Mouse (Mus musculus): ENCODE measurements around the gene Tex14. TPM values are rescaled to one million over a fixed set of nuclear protein-coding genes. Genes with fewer than 3 reads are reported as not detected.
"Not testable (repeated sequence)": the region's sequence is repeated elsewhere in the genome, so short reads cannot be mapped to it uniquely, and the experiment has no call there.

Gene Tex14
- polyA plus RNA-seq, 1 experiment from 2014 or later = 0.36 TPM

DNA sequence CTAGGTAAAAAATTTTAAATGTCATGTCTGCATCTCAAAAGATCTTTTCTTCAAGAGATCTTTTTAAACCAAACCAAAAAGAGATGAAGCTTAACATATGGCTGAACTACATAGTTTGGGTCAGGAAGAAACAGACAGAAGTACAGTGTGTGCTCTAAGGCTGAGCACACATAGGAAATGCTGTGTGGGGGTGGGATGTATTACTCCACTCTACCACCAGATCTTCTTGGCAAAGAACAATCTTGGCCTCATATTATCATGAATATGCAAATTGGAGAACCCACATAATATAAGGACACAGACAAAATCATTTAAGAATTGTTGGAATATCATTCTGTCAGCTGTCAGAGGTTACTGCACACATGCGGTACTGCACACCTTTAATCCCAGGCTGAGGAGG lies 19.2 kb upstream of the Tex14 start:
- H3K27me3 ChIP-seq (ENCODE audit: control insufficient read depth, insufficient read depth, low read length) = no peaks in the 10 kb centered on the region
- no peak overlapping the region for H3K4me2 ChIP-seq (ENCODE audit: low read depth, low read length)
- H3K36me3 ChIP-seq (ENCODE audit: control insufficient read depth, insufficient read depth, low read length) = no peaks in the 10 kb centered on the region
- H3K4me1 ChIP-seq (ENCODE audit: control insufficient read depth, insufficient read depth, low read length) = no peaks in the 10 kb centered on the region
- WGBS = 93% methylated on average over 1 of the region's 1 CpGs
- no peak overlapping the region for H3K9ac ChIP-seq (ENCODE audit: low read length)
- no peak overlapping the region for H3K27ac ChIP-seq (ENCODE audit: low read length)
- no peak overlapping the region for H3K4me3 ChIP-seq (replicated peaks; ENCODE audit: low read length)
- no peak for ATAC-seq (ENCODE audit: insufficient read depth, low FRiP score)
- no peaks in the 10 kb centered on the region for H3K9me3 ChIP-seq (replicated peaks; ENCODE audit: control insufficient read depth, low read length)

DNA sequence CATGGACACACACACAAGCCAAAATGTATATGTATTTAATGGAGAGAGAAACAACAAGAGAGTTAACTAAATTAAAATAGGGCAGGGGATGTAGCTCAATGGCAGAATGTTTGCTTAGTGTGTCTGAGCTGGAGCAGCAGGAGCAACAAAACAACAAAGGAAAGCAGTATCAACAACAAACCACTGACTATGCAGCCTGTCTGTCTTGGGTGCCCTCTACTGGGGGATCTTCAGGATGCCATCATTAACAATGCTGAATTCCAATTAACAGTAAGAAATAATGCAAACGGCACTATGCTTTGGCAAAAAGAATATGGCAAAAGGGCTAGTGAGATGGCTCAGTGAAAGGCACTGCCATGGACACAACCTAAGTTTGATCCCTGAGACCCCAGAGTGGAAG lies 11.0 kb upstream of the Tex14 start:
- Histone ChIP-seq H3K9ac (ENCODE audit: low read length) (no peak overlapping the region), H3K4me3 (replicated peaks; ENCODE audit: low read length) (no peak overlapping the region), H3K4me1 (ENCODE audit: control insufficient read depth, insufficient read depth, low read length) (no peaks in the 10 kb centered on the region), H3K4me2 (ENCODE audit: low read depth, low read length) (no peak overlapping the region), H3K36me3 (ENCODE audit: control insufficient read depth, insufficient read depth, low read length) (no peaks in the 10 kb centered on the region), H3K27ac (ENCODE audit: low read length) (no peak overlapping the region), H3K9me3 (replicated peaks; ENCODE audit: control insufficient read depth, low read length) (no peaks in the 10 kb centered on the region), H3K27me3 (ENCODE audit: control insufficient read depth, insufficient read depth, low read length) (no peaks in the 10 kb centered on the region)
- WGBS = 50% methylated on average over 1 of the region's 1 CpGs
- no peak for ATAC-seq (ENCODE audit: insufficient read depth, low FRiP score)

DNA sequence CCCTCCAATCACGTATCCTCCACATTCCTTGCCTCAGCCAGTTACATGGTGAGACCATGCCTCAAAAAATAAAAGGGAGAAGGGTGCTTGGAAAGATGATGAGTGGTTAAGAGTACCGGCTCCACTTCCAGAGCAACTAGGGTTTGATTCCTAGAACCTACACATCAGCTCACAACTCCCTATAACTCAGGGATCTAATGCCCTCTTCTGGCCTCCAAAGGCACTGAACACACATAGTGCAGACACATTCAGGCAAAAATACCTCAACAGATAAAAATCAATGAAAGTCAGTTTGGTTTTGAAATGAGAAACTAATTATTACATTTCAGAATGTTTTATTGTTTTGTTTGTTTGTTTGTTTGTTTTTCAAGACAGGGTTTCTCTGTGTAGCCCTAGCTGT lies 6.5 kb upstream of the Tex14 start:
- Histone ChIP-seq H3K4me1 (ENCODE audit: control insufficient read depth, insufficient read depth, low read length) (no peaks in the 10 kb centered on the region), H3K36me3 (ENCODE audit: control insufficient read depth, insufficient read depth, low read length) (no peaks in the 10 kb centered on the region), H3K4me3 (replicated peaks; ENCODE audit: low read length) (no peak overlapping the region), H3K27me3 (ENCODE audit: control insufficient read depth, insufficient read depth, low read length) (no peaks in the 10 kb centered on the region), H3K9ac (ENCODE audit: low read length) (no peak overlapping the region), H3K4me2 (ENCODE audit: low read depth, low read length) (no peak overlapping the region), H3K27ac (ENCODE audit: low read length) (no peak overlapping the region), H3K9me3 (replicated peaks; ENCODE audit: control insufficient read depth, low read length) (no peaks in the 10 kb centered on the region)
- WGBS = 91% methylated on average over 2 of the region's 2 CpGs
- ATAC-seq (ENCODE audit: insufficient read depth, low FRiP score) = no peak

DNA sequence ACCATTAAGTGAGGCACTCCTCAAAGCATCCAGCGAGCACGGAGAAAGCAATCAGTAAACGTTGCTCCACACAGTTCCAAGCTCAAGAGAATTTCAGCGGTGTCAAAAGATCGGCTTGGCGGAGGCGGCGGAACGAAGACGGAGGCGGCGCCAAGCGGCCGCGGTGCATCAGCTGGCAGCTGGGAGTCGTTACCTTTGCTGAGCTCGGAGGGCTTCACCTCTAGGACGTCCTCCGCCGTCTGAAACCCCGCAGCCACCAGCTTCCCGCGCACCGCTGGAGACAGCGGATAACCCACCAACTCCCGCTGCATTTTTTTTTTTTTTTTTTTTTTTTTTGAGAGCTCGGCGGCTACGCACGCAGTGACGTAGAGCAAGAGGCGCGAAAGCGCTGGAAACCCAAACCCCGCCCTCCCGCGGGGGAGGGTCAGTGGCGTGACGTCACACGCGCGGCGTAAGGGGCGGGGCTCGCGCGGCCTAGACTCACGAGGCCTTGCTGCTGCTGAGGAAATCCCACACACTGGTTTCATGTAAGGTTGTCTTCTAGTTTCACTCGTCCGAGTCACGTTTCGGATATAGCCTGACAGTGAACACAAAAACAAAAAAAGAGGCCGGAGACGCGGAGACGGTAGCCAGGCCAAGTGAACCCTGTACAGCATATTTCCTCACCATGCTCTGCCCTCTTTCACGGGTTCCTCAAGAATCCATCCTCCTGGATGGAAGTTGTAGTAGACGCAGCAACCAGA lies 583 bp upstream of the Tex14 start:
- 2% methylated on average over 55 of the region's 58 CpGs for WGBS
- Histone ChIP-seq H3K9me3 (replicated peaks; ENCODE audit: control insufficient read depth, low read length) (no peaks in the 10 kb centered on the region), H3K27ac (ENCODE audit: low read length) (peak overlapping the region; percentile 95), H3K4me1 (ENCODE audit: control insufficient read depth, insufficient read depth, low read length) (peaks cover 6% of the 10 kb centered on the region), H3K36me3 (ENCODE audit: control insufficient read depth, insufficient read depth, low read length) (no peaks in the 10 kb centered on the region), H3K27me3 (ENCODE audit: control insufficient read depth, insufficient read depth, low read length) (no peaks in the 10 kb centered on the region), H3K9ac (ENCODE audit: low read length) (peak overlapping the region; percentile 79), H3K4me2 (ENCODE audit: low read depth, low read length) (peak overlapping the region; percentile 62), H3K4me3 (replicated peaks; ENCODE audit: low read length) (peak overlapping the region; percentile 71)
- ATAC-seq (ENCODE audit: insufficient read depth, low FRiP score) = peak; percentile 95

DNA sequence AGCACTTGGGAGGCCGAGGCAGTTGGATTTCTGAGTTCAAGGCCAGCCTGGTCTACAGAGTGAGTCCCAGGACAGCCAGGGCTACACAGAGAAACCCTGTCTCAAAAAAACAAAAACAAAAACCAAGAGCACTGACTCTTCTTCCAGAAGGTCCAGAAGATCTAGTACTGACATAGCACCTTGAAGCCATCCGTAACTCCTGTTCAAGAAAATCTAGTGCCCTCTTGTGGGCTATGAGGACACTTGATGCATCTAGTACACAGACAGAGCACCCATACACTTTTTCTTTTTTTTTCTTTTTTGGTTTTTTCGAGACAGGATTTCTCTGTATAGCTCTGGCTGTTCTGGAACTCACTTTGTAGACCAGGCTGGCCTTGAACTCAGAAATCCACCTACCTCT lies 8.5 kb downstream of the Tex14 start:
- WGBS = 61% methylated on average over 3 of the region's 3 CpGs

DNA sequence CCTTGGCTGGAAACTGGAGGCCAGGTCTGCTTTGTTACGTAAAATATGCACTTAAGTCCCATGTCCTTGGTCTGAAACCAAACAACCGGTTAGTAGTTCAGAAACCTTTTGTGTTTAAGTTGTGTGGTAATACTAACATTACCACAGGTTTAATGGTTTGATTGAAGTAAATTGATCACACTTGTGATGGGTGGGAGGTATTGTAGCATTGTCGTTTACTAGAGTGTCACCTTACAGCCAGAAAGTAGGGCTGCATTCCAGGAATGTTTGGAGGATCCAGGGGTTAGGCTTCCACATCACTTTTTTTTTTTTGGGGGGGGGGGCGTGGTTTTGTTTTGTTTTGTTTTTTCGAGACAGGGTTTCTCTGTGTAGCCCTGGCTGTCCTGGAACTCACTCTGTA lies 11.3 kb downstream of the Tex14 start:
- 41% methylated on average over 5 of the region's 5 CpGs for WGBS
- ATAC-seq (ENCODE audit: insufficient read depth, low FRiP score) = no peak
- Histone ChIP-seq H3K27me3 (ENCODE audit: control insufficient read depth, insufficient read depth, low read length) (no peaks in the 10 kb centered on the region), H3K9me3 (replicated peaks; ENCODE audit: control insufficient read depth, low read length) (no peaks in the 10 kb centered on the region), H3K4me3 (replicated peaks; ENCODE audit: low read length) (no peak overlapping the region), H3K36me3 (ENCODE audit: control insufficient read depth, insufficient read depth, low read length) (no peaks in the 10 kb centered on the region), H3K9ac (ENCODE audit: low read length) (no peak overlapping the region), H3K4me1 (ENCODE audit: control insufficient read depth, insufficient read depth, low read length) (no peaks in the 10 kb centered on the region), H3K4me2 (ENCODE audit: low read depth, low read length) (no peak overlapping the region), H3K27ac (ENCODE audit: low read length) (no peak overlapping the region)

More for the DNA sequence above, 8.5 kb downstream of the Tex14 start:
- H3K4me1 ChIP-seq (ENCODE audit: control insufficient read depth, insufficient read depth, low read length); H3K27ac ChIP-seq (ENCODE audit: low read length); H3K4me3 ChIP-seq (replicated peaks; ENCODE audit: low read length); H3K27me3 ChIP-seq (ENCODE audit: control insufficient read depth, insufficient read depth, low read length); H3K36me3 ChIP-seq (ENCODE audit: control insufficient read depth, insufficient read depth, low read length); ATAC-seq (ENCODE audit: insufficient read depth, low FRiP score); H3K9ac ChIP-seq (ENCODE audit: low read length); H3K9me3 ChIP-seq (replicated peaks; ENCODE audit: control insufficient read depth, low read length); H3K4me2 ChIP-seq (ENCODE audit: low read depth, low read length): not testable (repeated sequence)

DNA sequence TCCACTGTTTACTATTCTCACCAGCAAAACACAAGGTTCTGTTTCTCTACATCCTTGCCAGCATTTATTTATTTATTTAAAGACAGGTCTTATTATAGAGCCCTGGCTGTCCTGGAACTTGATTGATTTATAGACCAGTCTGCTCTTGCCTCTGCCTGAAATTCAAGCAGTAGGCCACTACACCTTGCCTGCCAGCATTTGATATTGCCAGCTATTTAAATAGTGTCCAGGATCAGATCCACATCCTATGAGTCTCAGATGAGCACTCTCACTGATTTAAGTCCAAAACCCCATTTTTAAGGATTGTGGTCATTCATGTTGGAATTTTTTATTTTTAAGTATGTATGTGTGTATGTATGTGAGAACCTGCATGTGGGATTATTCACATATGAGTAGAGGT lies 16.0 kb downstream of the Tex14 start:
- H3K4me3 ChIP-seq (replicated peaks; ENCODE audit: low read length) = no peak overlapping the region
- no peak for ATAC-seq (ENCODE audit: insufficient read depth, low FRiP score)
- no peak overlapping the region for H3K9ac ChIP-seq (ENCODE audit: low read length)
- no peaks in the 10 kb centered on the region for H3K27me3 ChIP-seq (ENCODE audit: control insufficient read depth, insufficient read depth, low read length)
- no peak overlapping the region for H3K27ac ChIP-seq (ENCODE audit: low read length)
- H3K4me1 ChIP-seq (ENCODE audit: control insufficient read depth, insufficient read depth, low read length) = no peaks in the 10 kb centered on the region
- H3K9me3 ChIP-seq (replicated peaks; ENCODE audit: control insufficient read depth, low read length) = no peaks in the 10 kb centered on the region
- H3K4me2 ChIP-seq (ENCODE audit: low read depth, low read length) = no peak overlapping the region
- H3K36me3 ChIP-seq (ENCODE audit: control insufficient read depth, insufficient read depth, low read length) = no peaks in the 10 kb centered on the region

DNA sequence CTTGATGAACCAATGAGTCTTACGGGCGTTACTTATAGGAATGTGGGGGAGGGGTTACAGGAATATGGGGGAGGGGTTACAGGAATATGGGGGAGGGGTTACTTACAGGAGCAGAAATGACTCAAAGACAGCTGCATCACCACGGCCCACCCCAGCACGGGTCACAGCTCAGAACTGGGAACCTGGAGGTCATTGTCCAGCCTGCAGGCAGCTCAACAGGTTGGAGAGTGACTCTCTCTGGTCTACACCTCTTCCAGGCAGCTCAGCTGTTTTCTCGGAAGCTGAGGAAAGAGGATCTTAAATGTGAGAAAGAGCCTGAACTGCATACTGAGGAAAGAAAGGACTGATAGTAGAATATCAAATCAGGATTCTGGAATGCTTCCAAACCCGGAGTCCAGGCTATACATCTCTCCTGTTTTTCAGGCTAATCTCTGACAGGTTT lies 16.9 kb downstream of the Tex14 start:
- Histone ChIP-seq H3K27me3 (ENCODE audit: control insufficient read depth, insufficient read depth, low read length) (no peaks in the 10 kb centered on the region), H3K4me1 (ENCODE audit: control insufficient read depth, insufficient read depth, low read length) (no peaks in the 10 kb centered on the region), H3K4me3 (replicated peaks; ENCODE audit: low read length) (peak overlapping the region; percentile 50), H3K9ac (ENCODE audit: low read length) (peak overlapping the region; percentile 70), H3K9me3 (replicated peaks; ENCODE audit: control insufficient read depth, low read length) (no peaks in the 10 kb centered on the region), H3K36me3 (ENCODE audit: control insufficient read depth, insufficient read depth, low read length) (no peaks in the 10 kb centered on the region), H3K4me2 (ENCODE audit: low read depth, low read length) (peak overlapping the region; percentile 75), H3K27ac (ENCODE audit: low read length) (peak overlapping the region; percentile 77)
- 4% methylated on average over 6 of the region's 6 CpGs for WGBS
- ATAC-seq (ENCODE audit: insufficient read depth, low FRiP score) = no peak

DNA sequence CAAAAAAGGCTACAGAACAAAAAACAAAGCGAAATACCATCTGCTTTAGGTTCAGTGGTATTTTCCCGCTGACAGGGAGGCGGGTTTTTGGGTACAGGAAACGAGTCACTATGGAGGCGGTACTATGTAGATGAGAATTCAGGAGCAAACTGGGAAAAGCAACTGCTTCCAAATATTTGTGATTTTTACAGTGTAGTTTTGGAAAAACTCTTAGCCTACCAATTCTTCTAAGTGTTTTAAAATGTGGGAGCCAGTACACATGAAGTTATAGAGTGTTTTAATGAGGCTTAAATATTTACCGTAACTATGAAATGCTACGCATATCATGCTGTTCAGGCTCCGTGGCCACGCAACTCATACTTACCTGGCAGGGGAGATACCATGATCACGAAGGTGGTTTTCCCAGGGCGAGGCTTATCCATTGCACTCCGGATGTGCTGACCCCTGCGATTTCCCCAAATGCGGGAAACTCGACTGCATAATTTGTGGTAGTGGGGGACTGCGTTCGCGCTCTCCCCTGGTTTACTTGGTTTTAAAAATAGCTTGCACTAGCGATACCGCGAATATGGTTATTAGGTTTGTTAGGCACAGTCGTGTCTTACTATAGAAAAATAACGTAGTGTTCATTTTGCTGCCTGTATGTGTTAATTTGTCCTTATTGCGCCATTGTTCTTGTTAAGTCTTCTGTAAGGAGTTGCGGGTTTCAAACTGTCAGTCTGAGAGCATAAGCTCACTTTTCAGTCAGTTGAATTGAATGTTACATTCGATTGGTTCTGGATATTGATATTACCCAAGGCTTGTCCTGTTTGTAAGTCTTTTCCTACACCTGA lies 17.9 kb downstream of the Tex14 start:
- WGBS = under 1% methylated on average over 26 of the region's 26 CpGs

More for the DNA sequence above, 17.9 kb downstream of the Tex14 start:
- H3K27ac ChIP-seq (ENCODE audit: low read length) = peak overlapping the region; percentile 77
- peak overlapping the region; percentile 70 for H3K9ac ChIP-seq (ENCODE audit: low read length)
- no peaks in the 10 kb centered on the region for H3K9me3 ChIP-seq (replicated peaks; ENCODE audit: control insufficient read depth, low read length)
- H3K27me3 ChIP-seq (ENCODE audit: control insufficient read depth, insufficient read depth, low read length) = no peaks in the 10 kb centered on the region
- no peaks in the 10 kb centered on the region for H3K36me3 ChIP-seq (ENCODE audit: control insufficient read depth, insufficient read depth, low read length)
- peak; percentile 85 for ATAC-seq (ENCODE audit: insufficient read depth, low FRiP score)
- H3K4me1 ChIP-seq (ENCODE audit: control insufficient read depth, insufficient read depth, low read length) = peaks cover 4% of the 10 kb centered on the region; the same call in 1 of the 2 replicates
- peak overlapping the region; percentile 50 for H3K4me3 ChIP-seq (replicated peaks; ENCODE audit: low read length)
- peak overlapping the region; percentile 75 for H3K4me2 ChIP-seq (ENCODE audit: low read depth, low read length)

All from stomach, embryonic 16.5 days (tissue).